Mouse (Mus musculus) brain, embryonic 14.5 days (tissue): ENCODE results near the gene Olfr1239. TPM values are rescaled to one million over a fixed set of nuclear protein-coding genes. Genes with fewer than 3 reads are reported as not detected.

Experiments used
- DNase-seq: peaks from one replicate; pipeline ENCODE4 v3.0.0-alpha.2; 2011; ENCODE audit warnings: low read depth
- CTCF ChIP-seq: fragments of 200-500 bp; IDR thresholded peaks from 2 replicates; pipeline ENCODE4 v1.5.1; 2012; ENCODE audit warnings: inconsistent platforms, mild to moderate bottlenecking, moderate library complexity, borderline replicate concordance; ENCODE audit not compliant: insufficient read depth, insufficient read length; ENCODE audit errors: extremely low read depth
- POLR2A ChIP-seq: fragments of 200-500 bp; IDR thresholded peaks from 2 replicates; pipeline ENCODE4 v1.6.1; 2012; ENCODE audit warnings: mild to moderate bottlenecking, inconsistent platforms, borderline replicate concordance; ENCODE audit not compliant: poor library complexity, insufficient read depth, insufficient read length, severe bottlenecking; ENCODE audit errors: extremely low read depth
- polyA plus RNA-seq: library from polyadenylated mRNA; depleted of rRNA; stranded (reverse); fragments of >200 nt; gene quantifications from 2 replicates; pipeline ENCODE4 v1.2.3, GENCODE M21; 2012; rRNA removed

Gene Olfr1239
- not detected in 2 replicates for polyA plus RNA-seq

DNA sequence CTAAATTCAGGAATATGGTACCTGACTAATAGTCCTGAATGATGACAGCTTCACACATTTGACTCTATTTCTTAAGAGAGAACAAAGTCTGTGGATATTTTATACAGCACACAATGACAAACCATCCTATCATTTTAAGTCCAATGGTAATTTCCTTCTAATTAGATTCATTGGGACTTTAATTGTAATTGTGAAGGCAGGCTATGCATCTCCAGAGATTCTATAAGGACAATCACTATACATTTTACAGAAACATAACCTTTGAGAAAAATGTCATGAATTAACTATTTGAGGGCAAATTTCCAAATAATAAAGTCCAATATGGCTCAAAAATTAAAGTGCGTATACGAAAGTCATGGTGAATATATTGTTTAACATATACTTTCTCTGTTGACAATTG lies at the start of gene Olfr1239:
Gene Olfr1239 (minus strand): TSS at position 101 of the 400 bp plus-strand sequence.
- TF ChIP-seq CTCF (no peak), POLR2A (no peak)

DNA sequence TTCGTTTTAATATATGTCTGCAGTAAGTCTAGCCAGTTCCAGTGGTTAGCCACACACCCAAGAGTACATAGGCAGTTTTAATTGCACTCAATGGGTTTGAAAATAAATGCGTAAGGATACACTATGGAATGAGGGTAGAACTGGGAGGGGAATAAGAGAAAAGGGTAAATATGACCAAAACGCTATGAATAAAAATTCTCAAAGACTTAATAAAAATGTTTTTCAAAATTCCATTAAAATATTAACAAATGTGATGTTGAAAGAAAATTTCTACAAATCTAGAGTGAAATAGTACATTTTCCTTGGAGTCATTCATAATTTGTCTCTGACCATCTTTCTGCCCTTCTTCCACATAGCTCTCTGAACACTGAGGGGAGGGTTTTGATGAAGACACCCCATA lies 22.7 kb upstream of the Olfr1239 start, which contains the start of gene Olfr1240:
Gene Olfr1240 (minus strand): TSS at position 101 of the 400 bp plus-strand sequence.
- no peak for DNase-seq
- TF ChIP-seq CTCF (no peak), POLR2A (no peak)

More for the DNA sequence above, at the start of gene Olfr1239:
- DNase-seq, result no peak

DNA sequence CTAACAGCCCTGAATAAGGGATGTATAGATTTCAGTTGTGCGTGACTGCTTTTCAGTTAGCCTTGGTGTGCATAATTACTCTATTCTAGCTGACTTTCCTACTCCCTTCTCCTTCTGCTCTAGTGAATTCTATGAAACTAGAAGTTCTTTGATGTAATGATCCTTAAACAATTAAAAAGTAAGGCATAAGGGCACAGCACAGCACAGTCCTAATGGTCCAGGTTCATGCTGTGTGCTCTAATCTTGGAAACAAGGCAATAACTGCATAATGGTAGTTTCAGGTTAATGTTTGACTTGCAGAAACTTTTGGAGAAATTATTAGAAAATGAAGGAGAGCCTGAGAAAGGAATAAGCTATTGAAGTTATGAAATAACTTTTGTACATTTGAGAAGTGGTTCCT lies 5.7 kb downstream of the Olfr1239 start:
- no peak for TF ChIP-seq POLR2A
- TF ChIP-seq CTCF, result no peak

DNA sequence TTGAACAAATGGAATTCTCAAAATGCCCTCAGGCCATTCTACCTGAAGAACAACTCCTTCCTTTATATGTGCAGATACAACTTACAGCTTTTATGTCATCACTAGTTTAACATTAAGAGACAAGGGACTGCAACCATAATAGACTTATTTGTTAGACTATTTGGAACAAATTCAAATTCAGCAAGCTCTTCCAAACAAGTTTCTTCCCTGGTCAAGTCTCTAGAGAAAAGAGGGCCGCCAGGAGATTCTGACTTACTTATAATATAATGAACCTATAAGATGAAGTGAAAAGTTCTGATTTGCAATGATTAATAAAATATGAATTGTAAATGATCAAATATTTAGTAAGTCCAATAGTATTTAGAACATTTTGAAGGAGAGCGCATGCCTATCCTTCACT lies 10.6 kb downstream of the Olfr1239 start, which contains the start of gene Olfr1238:
Gene Olfr1238 (minus strand): TSS at position 101 of the 400 bp plus-strand sequence.
- TF ChIP-seq POLR2A, result no peak
- no peak for TF ChIP-seq CTCF
- DNase-seq, result no peak

More for the DNA sequence above, 5.7 kb downstream of the Olfr1239 start:
- DNase-seq, result no peak

DNA sequence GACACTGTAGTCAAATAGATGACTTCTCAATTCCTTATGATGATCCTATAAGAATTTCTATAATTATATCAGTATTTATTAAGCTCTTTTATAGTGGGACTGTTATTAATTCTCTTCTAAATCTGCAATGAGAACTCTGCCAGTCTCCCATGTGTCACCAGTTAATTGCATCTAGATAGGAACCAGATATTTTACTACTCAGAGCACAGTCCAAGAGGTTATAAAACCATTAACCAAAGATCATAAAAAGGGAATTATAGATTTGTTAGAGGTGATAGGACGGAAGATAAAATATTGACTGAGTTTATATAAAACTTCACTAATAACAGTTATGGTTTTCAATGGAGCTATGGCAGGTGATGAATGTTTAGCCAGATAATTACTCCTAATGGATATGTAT lies 19.3 kb downstream of the Olfr1239 start:
- TF ChIP-seq CTCF, result no peak
- no peak for TF ChIP-seq POLR2A
- no peak for DNase-seq

Other genes starting within 250 kb of the Olfr1239 start
- not detected in 2 replicates for gene Olfr1225, start 245.7 kb downstream of the Olfr1239 start, polyA plus RNA-seq
- gene Olfr1226, start 220.4 kb downstream of the Olfr1239 start, polyA plus RNA-seq, result not detected in 2 replicates
- gene Olfr1228, start 166.3 kb downstream of the Olfr1239 start, polyA plus RNA-seq, result not detected in 2 replicates
- gene Olfr1229, start 132.4 kb downstream of the Olfr1239 start, polyA plus RNA-seq, result not detected in 2 replicates
- not detected in 2 replicates for gene Olfr1230, start 123.1 kb downstream of the Olfr1239 start, polyA plus RNA-seq
- not detected in 2 replicates for gene Olfr1231, start 113.3 kb downstream of the Olfr1239 start, polyA plus RNA-seq
- gene Olfr1232, start 90.7 kb downstream of the Olfr1239 start, polyA plus RNA-seq, result not detected in 2 replicates
- gene Olfr1233, start 78.0 kb downstream of the Olfr1239 start, polyA plus RNA-seq, result not detected in 2 replicates
- not detected in 2 replicates for gene Olfr1234, start 55.5 kb downstream of the Olfr1239 start, polyA plus RNA-seq
- gene Olfr1238, start 10.7 kb downstream of the Olfr1239 start, polyA plus RNA-seq, result not detected in 2 replicates
- not detected in 2 replicates for gene Olfr1240, start 22.6 kb upstream of the Olfr1239 start, polyA plus RNA-seq
- not detected in 2 replicates for gene Olfr1241, start 66.7 kb upstream of the Olfr1239 start, polyA plus RNA-seq
- gene Olfr1242, start 77.9 kb upstream of the Olfr1239 start, polyA plus RNA-seq, result not detected in 2 replicates
- not detected in 2 replicates for gene Olfr1243, start 111.1 kb upstream of the Olfr1239 start, polyA plus RNA-seq
- not detected in 2 replicates for gene Olfr1245, start 158.0 kb upstream of the Olfr1239 start, polyA plus RNA-seq
- gene Olfr1246, start 172.8 kb upstream of the Olfr1239 start, polyA plus RNA-seq, result not detected in 2 replicates
- not detected in 2 replicates for gene Olfr1247, start 193.7 kb upstream of the Olfr1239 start, polyA plus RNA-seq
- gene Olfr1248, start 197.8 kb upstream of the Olfr1239 start, polyA plus RNA-seq, result not detected in 2 replicates
- gene Olfr1249, start 214.6 kb upstream of the Olfr1239 start, polyA plus RNA-seq, result not detected in 2 replicates
- gene Olfr1250, start 241.1 kb upstream of the Olfr1239 start, polyA plus RNA-seq, result not detected in 2 replicates